Mouse (Mus musculus): ENCODE measurements around the gene Abca4. TPM values are rescaled to one million over a fixed set of nuclear protein-coding genes. Genes with fewer than 3 reads are reported as not detected.

Gene Abca4
- polyA plus RNA-seq, 1 experiment from 2014 or later: 2.3 TPM

GRCm38 (mm10) chr3:122102091-122102490 is 57.8 kb downstream of the Abca4 start:
- H3K36me3 ChIP-seq: no peaks in the 10 kb centered on the region
- H3K27ac ChIP-seq: 0 out of 2 replicates have a peak overlapping the region, but pooled peaks have one; percentile 14
- no peak for DNase-seq (ENCODE audit: low spot score)
- no peaks in the 10 kb centered on the region for H3K27me3 ChIP-seq (ENCODE audit: low read depth, poor library complexity, severe bottlenecking)
- no peaks in the 10 kb centered on the region for H3K9me3 ChIP-seq (replicated peaks)
- peaks cover 17% of the 10 kb centered on the region for H3K4me1 ChIP-seq
- 57% methylated on average over 7 of the region's 7 CpGs for WGBS
- no peak overlapping the region for H3K4me3 ChIP-seq

DNA sequence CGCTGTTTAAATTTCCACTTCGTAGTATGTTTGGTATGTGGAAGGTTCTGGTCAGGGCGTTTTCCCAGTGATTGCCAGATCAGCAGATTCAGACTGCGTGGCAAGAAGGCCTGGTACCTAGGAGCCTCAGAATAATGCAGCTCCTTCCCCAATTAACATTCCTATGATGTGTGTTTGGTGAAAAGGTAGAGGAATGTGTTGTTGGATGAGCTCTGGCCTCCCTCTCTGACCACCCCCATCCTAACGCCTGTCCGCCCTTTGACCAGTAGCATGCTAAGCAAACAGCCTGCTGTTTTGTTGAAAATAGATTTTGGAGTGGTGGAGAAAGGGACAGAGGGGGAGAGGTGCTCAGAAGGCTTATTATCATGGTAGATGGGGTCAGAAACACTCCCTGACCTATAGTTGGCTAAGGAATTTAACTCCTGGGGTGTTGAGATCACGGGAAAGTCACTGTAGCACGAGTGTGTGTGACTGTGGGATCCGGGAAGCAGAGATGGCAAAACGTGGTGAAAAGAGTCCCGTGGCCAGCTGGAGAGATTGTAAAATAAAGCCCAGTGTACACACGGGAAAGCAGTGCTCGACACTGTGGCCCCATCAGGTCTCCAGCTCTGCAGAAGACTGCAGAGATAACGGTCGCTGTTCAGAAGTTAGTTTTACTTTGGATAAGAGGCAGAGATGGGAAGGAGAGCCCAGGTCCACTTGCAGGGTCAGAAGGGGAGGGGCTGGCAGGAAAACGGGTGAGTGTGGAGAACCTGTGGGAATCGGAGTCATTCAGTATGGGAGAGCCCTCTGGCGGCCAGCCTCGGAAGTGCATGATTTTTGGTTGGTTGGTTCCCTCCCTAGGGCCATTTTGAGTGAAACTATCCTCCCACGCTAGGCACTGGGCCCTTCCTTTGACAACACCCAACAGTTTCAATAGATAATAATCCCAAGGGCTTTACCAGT is 59.9 kb downstream of the Abca4 start:
- H3K36me3 ChIP-seq: no peaks in the 10 kb centered on the region
- peak; percentile 93 for DNase-seq (ENCODE audit: low spot score)
- H3K27ac ChIP-seq: peak overlapping the region; percentile 68
- H3K9me3 ChIP-seq (replicated peaks): no peaks in the 10 kb centered on the region
- H3K4me3 ChIP-seq: peak overlapping the region; percentile 34
- 39% methylated on average over 20 of the region's 20 CpGs for WGBS
- H3K27me3 ChIP-seq (ENCODE audit: low read depth, poor library complexity, severe bottlenecking): no peaks in the 10 kb centered on the region
- H3K4me1 ChIP-seq: peaks cover 8% of the 10 kb centered on the region

DNA sequence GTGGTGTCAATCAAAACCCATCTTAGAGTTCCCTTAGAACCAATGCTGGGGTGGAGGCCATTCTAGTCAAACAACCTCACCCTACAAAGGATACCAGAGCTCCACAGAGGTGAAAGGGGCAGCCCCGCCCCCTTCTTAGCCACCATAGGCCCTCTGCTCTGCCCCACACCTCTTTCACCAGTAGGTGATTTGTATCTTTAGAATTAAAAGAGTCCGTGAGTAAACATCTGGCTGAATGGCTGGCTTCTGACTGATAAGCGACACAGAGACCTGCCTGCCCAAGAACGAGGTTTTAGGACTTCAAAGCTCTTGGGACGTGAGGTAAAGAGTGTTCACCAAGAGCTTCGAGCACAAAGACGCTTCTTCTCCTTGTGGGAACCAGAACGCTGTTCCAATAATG is 62.7 kb downstream of the Abca4 start:
- H3K4me1 ChIP-seq: peaks cover 28% of the 10 kb centered on the region
- H3K9me3 ChIP-seq (replicated peaks): no peaks in the 10 kb centered on the region
- no peak for DNase-seq (ENCODE audit: low spot score)
- no peak overlapping the region for H3K4me3 ChIP-seq
- peak overlapping the region; percentile 30; the same call in 1 of the 2 replicates for H3K27ac ChIP-seq
- 71% methylated on average over 8 of the region's 8 CpGs for WGBS
- H3K36me3 ChIP-seq: no peaks in the 10 kb centered on the region
- H3K27me3 ChIP-seq (ENCODE audit: low read depth, poor library complexity, severe bottlenecking): no peaks in the 10 kb centered on the region

DNA sequence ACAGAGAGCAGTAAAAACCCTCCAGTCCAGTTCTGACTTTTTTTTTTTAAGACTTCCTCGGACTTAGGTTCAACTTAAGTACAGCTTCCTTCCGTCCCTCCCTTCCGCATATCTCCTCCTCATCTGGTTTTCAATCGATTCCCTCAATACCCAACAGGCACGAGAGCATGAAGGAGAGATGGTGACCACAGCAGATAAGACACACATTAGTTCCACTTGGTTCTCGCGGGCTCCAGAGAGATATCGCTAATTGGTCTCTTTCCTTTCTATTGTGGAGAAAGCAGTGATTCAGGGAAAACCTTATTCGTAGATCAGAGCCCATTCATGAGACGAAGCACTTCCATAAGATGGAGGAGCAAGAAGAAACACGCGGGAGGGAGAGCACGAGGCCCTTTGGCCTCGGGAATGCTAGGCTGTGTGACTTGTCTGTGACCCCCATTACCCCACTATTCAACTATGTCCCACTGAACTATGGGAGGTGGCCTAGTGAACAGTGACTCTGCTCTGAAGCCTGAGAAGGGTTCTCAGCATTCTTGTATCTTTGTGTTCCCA is 63.5 kb downstream of the Abca4 start:
- Histone ChIP-seq H3K4me1 (peaks cover 31% of the 10 kb centered on the region), H3K4me3 (no peak overlapping the region), H3K9me3 (replicated peaks) (no peaks in the 10 kb centered on the region), H3K36me3 (no peaks in the 10 kb centered on the region), H3K27ac (no peak overlapping the region), H3K27me3 (ENCODE audit: low read depth, poor library complexity, severe bottlenecking) (no peaks in the 10 kb centered on the region)
- 93% methylated on average over 14 of the region's 14 CpGs for WGBS
- no peak for DNase-seq (ENCODE audit: low spot score)

GRCm38 (mm10) chr3:122109461-122109860 is 65.2 kb downstream of the Abca4 start:
- no peak for DNase-seq (ENCODE audit: low spot score)
- Histone ChIP-seq H3K27me3 (ENCODE audit: low read depth, poor library complexity, severe bottlenecking) (no peaks in the 10 kb centered on the region), H3K4me3 (no peak overlapping the region), H3K9me3 (replicated peaks) (no peaks in the 10 kb centered on the region), H3K36me3 (no peaks in the 10 kb centered on the region), H3K4me1 (peaks cover 24% of the 10 kb centered on the region), H3K27ac (no peak overlapping the region; the same call in 1 of the 2 replicates)
- 67% methylated on average over 4 of the region's 4 CpGs for WGBS

- 34% methylated on average over 9 of the region's 9 CpGs for WGBS
- no peaks in the 10 kb centered on the region for H3K9me3 ChIP-seq (replicated peaks)
- no peak overlapping the region for H3K27ac ChIP-seq
- peaks cover 24% of the 10 kb centered on the region for H3K4me1 ChIP-seq
- H3K27me3 ChIP-seq (ENCODE audit: low read depth, poor library complexity, severe bottlenecking): no peaks in the 10 kb centered on the region
- H3K36me3 ChIP-seq: no peaks in the 10 kb centered on the region
- DNase-seq (ENCODE audit: low spot score): no peak
- H3K4me3 ChIP-seq: no peak overlapping the region
Observed at GRCm38 (mm10) chr3:122111141-122111981, 67.1 kb downstream of the Abca4 start.

GRCm38 (mm10) chr3:122118651-122119214 is 74.5 kb downstream of the Abca4 start:
- H3K27ac ChIP-seq: 0 out of 2 replicates have a peak overlapping the region, but pooled peaks have one; percentile 34
- 78% methylated on average over 9 of the region's 9 CpGs for WGBS

DNA sequence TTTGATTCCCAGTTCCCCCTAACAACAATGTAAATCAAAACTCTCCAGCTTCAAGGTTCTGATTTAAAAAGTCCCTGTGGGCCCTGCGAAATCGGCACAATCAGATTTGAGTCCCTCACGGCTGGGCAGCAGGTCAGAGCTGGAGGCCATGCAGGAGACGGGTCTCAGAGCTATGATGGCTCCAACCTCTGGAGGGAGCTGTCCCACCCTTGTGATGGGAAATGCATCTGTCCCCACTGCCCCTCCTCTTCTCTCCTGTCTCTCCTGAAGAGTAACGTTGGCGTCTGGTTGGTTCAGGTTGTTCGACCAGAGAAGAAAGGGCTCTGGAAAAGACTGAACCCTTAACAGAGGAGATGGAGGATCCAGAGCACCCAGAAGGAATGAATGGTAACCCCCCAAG is 75.5 kb downstream of the Abca4 start:
- no peak overlapping the region for H3K4me3 ChIP-seq
- H3K36me3 ChIP-seq: no peaks in the 10 kb centered on the region
- H3K9me3 ChIP-seq (replicated peaks): no peaks in the 10 kb centered on the region
- DNase-seq (ENCODE audit: low spot score): no peak
- WGBS: 62% methylated on average over 7 of the region's 7 CpGs
- H3K27ac ChIP-seq: 0 out of 2 replicates have a peak overlapping the region, but pooled peaks have one; percentile 37
- H3K27me3 ChIP-seq (ENCODE audit: low read depth, poor library complexity, severe bottlenecking): no peaks in the 10 kb centered on the region
- H3K4me1 ChIP-seq: peaks cover 27% of the 10 kb centered on the region

More at GRCm38 (mm10) chr3:122118651-122119214, 74.5 kb downstream of the Abca4 start:
- Histone ChIP-seq H3K27me3 (ENCODE audit: low read depth, poor library complexity, severe bottlenecking) (no peaks in the 10 kb centered on the region), H3K36me3 (no peaks in the 10 kb centered on the region), H3K4me3 (no peak overlapping the region), H3K9me3 (replicated peaks) (no peaks in the 10 kb centered on the region), H3K4me1 (peaks cover 27% of the 10 kb centered on the region)
- no peak for DNase-seq (ENCODE audit: low spot score)

- Histone ChIP-seq H3K27ac (0 out of 2 replicates have a peak overlapping the region, but pooled peaks have one; percentile 37), H3K9me3 (replicated peaks) (no peaks in the 10 kb centered on the region), H3K27me3 (ENCODE audit: low read depth, poor library complexity, severe bottlenecking) (no peaks in the 10 kb centered on the region), H3K36me3 (no peaks in the 10 kb centered on the region), H3K4me1 (peaks cover 27% of the 10 kb centered on the region), H3K4me3 (no peak overlapping the region)
- DNase-seq (ENCODE audit: low spot score): no peak
- WGBS: 79% methylated on average over 7 of the region's 7 CpGs
Observed at GRCm38 (mm10) chr3:122120217-122120616, 76.0 kb downstream of the Abca4 start.

GRCm38 (mm10) chr3:122122127-122122663 is 78.0 kb downstream of the Abca4 start:
- WGBS: 15% methylated on average over 17 of the region's 17 CpGs
- peak overlapping the region; percentile 35 for H3K4me3 ChIP-seq
- peak; percentile 91 for DNase-seq (ENCODE audit: low spot score)
- no peaks in the 10 kb centered on the region for H3K9me3 ChIP-seq (replicated peaks)
- H3K27me3 ChIP-seq (ENCODE audit: low read depth, poor library complexity, severe bottlenecking): no peaks in the 10 kb centered on the region
- H3K36me3 ChIP-seq: no peaks in the 10 kb centered on the region
- peaks cover 27% of the 10 kb centered on the region for H3K4me1 ChIP-seq
- peak overlapping the region; percentile 61; the same call in 1 of the 2 replicates for H3K27ac ChIP-seq

DNA sequence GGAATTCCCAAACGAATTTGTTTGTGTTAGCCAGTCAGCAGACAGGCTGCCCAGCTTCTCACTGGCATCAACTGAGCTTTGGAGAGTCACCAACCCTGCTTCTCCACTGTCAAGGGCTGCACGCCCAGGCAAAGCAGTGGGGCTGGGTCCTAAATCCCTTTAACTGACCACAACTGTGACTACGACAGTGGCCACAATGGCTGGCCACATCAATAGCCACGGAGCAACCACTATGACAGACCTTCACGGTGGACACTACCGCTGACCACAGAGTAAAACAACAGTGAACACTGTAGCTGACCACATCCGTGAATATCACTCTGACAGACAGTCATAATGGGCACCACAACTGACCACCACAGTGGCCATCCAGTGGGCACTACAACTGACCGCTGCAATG is 78.6 kb downstream of the Abca4 start:
- no peaks in the 10 kb centered on the region for H3K9me3 ChIP-seq (replicated peaks)
- 89% methylated on average over 8 of the region's 8 CpGs for WGBS

DNA sequence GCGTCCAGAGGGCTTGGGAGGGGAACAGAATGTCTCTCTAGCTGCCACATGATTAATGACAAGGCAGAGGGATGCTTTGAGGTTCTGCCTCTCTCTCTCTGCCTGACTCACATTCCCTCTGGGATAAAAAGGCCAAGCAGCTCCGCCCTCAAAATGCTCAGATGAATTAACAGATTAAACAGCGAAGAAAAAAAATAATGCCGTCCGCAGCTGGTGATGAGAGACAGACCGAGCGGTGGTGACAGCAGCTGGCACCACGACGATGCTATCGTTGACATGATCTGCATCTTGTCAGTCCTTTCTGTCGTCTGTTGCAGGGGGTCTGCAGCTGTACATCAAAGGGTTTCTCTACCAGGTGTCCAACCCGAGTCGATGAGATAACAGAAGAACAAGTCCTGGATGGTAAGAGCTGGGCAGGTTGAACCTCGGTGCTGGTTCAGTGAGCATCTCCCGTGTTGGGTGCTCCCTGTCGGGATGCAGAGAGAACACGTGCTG is 84.8 kb downstream of the Abca4 start:
- no peaks in the 10 kb centered on the region for H3K27me3 ChIP-seq (ENCODE audit: low read depth, poor library complexity, severe bottlenecking)
- peaks cover 23% of the 10 kb centered on the region; the same call in 1 of the 2 replicates for H3K4me1 ChIP-seq
- no peaks in the 10 kb centered on the region for H3K9me3 ChIP-seq (replicated peaks)
- WGBS: 25% methylated on average over 17 of the region's 17 CpGs
- no peak for DNase-seq (ENCODE audit: low spot score)
- no peaks in the 10 kb centered on the region for H3K36me3 ChIP-seq
- no peak overlapping the region for H3K27ac ChIP-seq
- H3K4me3 ChIP-seq: no peak overlapping the region

More for the DNA sequence above, 78.6 kb downstream of the Abca4 start:
- no peak for DNase-seq (ENCODE audit: low spot score)
- 0 out of 2 replicates have a peak overlapping the region, but pooled peaks have one; percentile 30 for H3K27ac ChIP-seq
- no peak overlapping the region for H3K4me3 ChIP-seq
- peaks cover 27% of the 10 kb centered on the region for H3K4me1 ChIP-seq
- H3K27me3 ChIP-seq (ENCODE audit: low read depth, poor library complexity, severe bottlenecking): no peaks in the 10 kb centered on the region
- no peaks in the 10 kb centered on the region for H3K36me3 ChIP-seq

All from limb, embryonic 10.5 days (tissue).